Mouse (Mus musculus) megakaryocyte, adult 5-6 weeks (primary cell): ENCODE data around the gene A630089N07Rik. TPM values are rescaled to one million over a fixed set of nuclear protein-coding genes. Genes with fewer than 3 reads are reported as not detected.
"Not testable (repeated sequence)": the region's sequence is repeated elsewhere in the genome, so short reads cannot be mapped to it uniquely, and the experiment has no call there.

Source experiments
- ATAC-seq: 2 replicates; pipeline ENCODE4 v1.8.0; 2016; ENCODE audit warnings: mild to moderate bottlenecking, inconsistent platforms; ENCODE audit not compliant: poor library complexity, severe bottlenecking
- total RNA-seq, 2 experiments: library from RNA; stranded (forward) in 1 of 2; stranded (reverse) in 1 of 2; fragments of 153-499, 151-499 nt in 1 of 2; fragments of 221-1000, 200-1000 nt in 1 of 2; gene quantifications; 2 replicates each; pipeline versions ENCODE4 v1.2.3 to v1.2.4; 2015 to 2017

A630089N07Rik gene
- 12.4 and 12.8 TPM in 2 replicates for total RNA-seq (2015)
- total RNA-seq (2017), result 10.3 and 13.7 TPM in 2 replicates

DNA sequence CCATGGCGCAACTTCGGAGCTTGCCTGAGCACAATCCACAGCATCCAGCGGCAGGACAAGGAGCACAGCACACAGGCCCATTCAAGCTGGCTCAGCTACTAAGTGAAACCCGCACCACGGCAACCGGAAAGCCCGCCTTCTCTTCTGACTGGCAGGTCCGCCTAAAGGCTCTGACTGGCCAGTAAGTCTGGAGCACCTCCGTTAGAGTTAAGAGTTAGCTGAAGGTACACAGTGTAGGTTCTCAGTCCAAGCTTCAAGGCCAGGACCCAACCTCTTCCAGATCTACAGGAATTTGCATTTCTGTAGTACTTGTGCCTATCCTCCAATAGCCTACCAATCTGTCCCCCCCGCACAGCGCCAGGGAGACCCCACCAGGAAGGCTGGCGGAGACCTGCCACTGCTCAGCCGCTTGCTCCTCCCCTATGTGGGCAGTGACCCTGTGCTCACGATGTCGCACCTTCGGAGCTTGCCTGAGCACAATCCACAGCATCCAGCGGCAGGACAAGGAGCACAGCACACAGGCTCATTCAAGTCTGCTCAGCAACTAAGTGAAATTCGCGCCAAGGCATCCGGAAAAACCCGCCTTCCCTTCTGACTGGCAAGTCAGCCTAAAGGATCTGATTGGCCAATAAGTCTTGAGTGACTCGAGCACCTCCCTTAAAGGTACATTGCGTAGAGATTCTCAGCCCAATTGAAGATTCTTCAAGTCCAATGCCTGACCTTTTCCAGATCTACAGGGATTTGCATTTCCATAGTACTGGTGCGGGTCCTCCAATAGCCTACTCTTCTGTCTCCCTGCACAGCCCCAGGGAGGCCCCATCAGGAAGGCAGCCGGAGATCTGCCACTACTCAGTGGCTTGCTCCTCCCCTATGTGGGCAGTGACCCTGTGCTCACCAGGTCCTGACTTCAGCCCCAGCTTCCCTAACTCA, at the start of gene A630089N07Rik:
TSS of gene A630089N07Rik (minus strand) at position 562 of the 930 bp plus-strand sequence.
- ATAC-seq, result peak; percentile 98

DNA sequence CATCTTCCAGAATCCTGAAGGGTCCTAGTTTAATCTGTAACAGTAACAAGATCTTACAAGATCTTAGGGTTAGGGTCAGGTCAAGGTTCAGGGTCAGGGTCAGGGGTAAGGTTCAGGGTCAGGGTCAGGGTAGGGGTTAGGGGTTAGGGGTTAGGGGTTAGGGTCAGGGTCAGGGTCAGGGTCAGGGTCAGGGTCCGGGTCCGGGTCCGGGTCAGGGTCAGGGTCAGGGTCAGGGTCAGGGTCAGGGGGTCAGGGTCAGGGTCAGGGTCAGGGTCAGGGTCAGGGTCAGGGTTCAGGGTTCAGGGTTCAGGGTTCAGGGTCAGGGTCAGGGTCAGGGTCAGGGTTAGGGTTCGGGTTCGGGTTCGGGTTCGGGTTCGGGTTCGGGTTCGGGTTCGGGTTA, 24.9 kb upstream of the A630089N07Rik start:
- ATAC-seq, result no peak

DNA sequence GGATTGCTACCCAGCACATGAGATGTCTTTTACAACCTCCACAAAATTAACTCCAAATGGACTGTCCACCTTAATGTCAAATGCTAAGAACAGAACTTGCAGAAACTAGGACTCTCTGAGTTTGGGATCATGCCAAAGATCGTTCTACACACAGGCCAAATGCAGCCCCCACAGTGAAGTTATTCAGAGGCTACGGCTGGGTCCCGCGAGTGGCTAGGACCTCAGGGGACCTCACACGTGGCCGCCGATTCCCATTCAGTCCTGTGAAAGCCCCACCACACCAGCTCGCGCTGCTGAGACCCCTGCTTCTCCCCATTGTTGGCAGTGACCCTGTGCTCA, 731 bp downstream of the A630089N07Rik start:
- ATAC-seq, result peak; percentile 2; the same call in 1 of the 2 replicates

DNA sequence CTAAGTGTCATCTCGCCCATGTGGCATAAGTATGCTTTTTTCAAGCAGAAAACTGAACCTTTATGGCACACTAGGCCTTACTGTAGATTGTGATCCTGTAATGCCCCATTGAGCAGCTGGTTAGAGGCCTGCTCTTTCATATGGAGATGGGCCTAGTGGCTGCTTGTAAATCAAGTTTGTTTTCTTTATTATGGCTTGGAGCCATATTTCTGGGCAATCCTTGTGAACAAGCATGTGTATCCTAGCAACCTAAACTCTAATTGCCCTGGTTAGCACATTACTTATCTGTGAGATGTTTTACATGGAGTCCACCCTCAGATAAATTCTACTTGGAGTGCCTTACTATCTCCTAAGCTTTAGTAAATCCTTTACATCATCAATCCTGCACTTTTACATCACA, 1.1 kb downstream of the A630089N07Rik start:
- not testable (repeated sequence) for ATAC-seq

DNA sequence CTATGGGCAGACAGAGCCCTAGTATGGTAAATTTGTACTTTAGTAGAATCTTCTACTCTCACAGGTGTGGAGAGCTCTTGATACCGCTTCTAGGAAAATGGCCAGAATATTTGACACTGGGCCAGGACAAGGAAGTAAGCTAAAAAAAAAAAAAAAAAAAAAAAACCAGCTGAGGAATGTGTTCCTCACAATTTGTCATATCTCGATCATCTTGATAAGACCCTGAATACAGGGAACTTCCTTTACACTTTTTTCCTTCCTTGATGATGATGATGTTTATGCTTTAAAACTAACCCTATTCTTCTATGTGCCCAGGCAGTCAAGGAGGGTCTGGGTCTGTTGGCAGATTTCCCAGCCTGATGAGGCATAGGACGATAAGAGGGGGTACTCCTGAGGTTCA, 2.9 kb downstream of the A630089N07Rik start:
- not testable (repeated sequence) for ATAC-seq

DNA sequence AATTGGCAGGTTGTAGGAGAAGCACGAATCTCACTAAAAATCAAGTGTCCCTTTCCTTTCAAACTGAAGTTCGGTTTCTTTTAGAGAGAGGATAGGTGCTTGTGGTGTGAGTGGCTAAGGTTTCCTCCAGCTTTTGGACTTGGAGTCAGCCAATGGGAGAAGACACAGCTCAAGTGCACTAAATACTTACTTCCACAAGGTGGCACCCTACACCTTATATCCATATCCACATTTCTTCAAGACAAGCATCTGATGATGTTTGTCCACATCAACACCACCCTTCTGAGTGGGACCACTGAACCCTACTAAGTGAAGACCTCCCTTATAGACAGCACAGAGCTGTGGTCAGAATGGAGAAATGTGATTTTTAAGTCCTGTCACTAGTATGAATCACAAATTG, 40.6 kb downstream of the A630089N07Rik start:
- peak; percentile 91 for ATAC-seq

DNA sequence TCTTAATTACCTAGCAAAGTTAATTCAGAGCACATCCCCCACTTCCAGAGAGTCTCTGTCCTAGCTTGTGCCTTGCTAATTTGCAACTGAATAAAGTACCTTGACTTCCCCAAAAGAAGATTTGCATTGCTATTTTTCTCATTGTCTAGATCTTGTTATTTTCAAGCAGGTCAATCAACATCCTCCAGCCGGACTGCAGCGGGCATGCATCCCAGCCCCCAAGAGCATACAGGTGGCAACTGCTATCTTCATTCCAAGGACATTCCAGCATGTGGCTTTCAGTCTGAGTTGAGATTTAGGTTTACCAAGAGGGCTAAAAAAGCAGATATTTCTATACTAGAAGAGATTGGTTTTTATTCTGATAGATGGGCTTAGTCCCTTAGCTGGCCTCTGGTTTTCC, 47.3 kb downstream of the A630089N07Rik start:
- ATAC-seq, result not testable (repeated sequence)

DNA sequence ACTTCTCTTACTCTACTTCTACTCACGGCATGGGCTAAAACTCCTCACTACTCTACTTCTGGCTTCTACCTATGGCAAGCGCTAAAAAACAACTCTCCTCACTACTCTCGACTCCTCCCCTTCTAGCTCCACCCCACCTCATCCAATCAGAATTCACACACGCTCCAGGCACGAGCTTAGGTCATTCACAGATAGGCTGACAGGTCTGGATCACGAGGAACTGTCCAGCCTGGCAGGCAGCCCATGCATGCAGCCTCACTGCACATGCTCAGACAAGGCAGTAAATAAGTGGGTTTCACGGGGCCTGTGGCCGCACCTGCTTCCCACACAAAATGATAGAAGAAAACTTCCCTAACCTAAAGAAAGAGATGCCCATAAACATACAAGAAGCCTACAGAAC, 56.1 kb downstream of the A630089N07Rik start:
- ATAC-seq, result not testable (repeated sequence)

DNA sequence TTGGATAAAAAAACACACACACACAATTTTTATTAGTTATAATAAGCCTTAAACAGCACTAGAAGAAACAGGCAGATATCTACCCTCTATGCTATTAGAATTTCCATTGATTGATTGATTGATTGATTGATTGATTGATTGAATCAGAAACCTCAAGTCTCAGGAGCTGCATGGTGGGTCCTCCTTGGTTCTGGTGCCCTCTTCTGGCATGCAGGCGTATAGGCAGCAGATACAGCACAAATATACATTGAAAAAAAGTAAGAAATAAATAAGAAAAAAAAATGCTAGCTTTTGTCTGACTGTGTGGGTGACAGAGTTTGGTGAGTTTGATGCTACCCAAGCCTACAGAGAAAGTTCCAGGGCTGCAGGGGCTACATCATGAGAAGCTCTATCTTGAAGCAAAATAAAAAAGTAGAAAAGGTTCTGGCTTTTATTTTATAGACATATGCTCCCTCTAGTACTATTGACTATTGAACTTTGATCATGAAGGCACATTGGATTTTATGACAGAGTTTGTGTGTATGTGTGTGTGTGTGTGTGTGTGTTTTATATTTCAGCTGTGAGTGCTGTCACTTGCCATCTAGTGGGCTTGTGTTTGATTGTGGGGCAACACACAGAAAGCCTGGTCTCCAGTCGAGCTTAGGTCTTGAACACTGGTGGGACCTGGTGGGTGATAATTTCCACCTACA, 59.4 kb downstream of the A630089N07Rik start:
- peak; percentile 51; the same call in 1 of the 2 replicates for ATAC-seq

DNA sequence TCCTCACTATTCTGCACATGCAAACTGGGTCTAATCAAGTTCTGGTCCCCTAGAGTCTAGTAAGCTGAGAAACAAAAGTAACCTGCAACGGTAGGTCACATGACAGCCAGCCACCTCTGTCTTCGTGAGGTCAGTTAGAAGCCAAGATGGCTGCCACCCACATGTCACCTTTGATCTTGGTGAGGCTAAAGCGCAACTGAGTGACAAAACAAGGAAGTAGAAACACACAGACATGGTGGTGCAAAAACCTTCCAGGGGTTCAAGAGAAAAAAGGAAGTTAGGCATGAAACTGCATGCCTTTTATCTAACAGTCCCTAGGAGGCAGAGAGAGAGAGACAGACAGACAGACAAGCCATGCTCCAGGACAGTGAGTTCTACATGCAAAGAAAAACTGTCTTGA, 60.2 kb downstream of the A630089N07Rik start:
- ATAC-seq, result peak; percentile 82

DNA sequence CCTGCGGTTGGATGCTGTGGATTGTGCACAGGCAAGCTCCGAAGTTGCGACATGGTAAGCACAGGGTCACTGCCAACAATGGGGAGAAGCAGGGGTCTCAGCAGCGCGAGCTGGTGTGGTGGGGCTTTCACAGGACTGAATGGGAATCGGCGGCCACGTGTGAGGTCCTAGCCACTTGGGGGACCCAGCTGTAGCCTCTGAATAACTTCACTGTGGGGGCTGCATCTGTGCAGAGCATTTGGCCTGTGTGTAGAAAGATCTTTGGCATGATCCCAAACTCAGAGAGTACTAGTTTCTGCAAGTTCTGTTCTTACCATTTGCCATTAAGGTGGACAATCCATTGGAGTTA, 84.9 kb downstream of the A630089N07Rik start:
- ATAC-seq, result not testable (repeated sequence)

DNA sequence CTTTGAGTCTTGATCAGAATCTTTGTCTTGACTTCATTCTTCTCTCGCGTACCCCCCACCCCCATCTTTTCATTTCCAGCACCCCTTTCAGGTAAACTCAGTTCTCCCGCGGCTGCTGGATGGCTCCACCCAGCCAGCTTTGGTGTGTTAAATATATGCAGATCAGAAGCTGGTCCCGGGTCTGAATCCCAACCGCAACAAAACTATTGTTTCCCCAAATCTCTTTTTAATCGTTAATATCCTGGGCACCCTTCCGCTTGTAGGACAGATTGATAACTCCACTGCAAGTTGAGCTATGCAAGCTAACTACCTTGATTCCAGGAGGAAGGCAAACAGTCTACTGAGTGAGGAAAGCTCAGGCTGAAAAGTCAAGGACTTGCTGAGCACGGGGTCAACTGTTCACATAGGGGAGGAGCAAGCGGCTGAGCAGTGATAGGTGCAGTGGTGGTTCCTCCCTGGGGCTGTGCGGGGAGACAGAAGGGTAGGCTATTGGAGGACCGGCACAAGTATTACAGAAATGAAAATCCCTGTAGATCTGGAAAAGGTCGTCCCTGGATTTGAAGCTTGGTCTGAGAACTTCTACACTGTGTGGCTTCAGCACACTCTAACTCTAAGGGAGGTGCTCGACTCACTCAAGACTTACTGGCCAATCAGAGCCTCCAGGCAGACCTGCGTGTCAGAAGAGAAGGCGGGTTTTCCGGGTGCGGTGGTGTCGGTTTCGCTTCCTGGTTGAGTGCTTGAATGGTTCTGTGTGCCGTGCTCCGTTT, 85.5 kb downstream of the A630089N07Rik start, which contains the start of gene B230307C23Rik:
TSS of gene B230307C23Rik (plus strand) at position 700 of the 767 bp plus-strand sequence.
- ATAC-seq, result peak; percentile 91

DNA sequence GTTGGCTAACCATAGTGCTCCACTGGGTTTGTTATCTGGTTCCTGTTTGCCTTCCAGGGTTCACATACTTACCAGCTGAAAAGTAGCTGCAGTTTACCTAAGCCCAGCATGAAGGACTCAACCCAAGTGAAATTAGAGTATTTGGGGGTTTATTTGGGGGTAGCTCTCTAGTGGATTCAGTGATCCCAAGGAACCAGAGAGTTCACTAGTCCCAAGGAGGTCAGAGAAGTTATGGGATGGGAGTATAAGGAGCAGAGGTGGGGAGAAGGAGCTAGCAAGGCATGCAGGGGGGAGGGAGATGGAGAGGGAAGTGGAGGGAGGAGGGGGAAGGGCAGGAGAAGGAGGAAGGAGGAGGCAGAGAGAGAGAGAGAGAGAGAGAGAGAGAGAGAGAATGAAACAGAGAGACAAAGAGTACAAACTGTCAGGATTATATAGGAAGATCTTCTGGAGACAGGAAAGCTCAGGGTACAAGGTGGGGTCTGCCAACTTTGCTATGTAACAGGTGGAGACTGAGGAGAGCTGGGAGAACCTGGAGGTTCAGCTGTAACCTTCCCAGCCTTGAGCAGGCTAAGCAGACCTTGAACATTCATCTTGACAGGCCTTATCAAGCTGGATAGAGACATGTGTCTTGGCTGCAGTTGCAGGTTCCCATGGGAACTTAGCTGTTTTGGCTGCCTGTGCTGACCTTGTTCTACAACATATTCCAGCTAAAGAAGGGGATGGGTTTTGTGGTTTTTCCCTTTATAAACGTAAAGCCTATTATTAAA, 86.2 kb downstream of the A630089N07Rik start:
- no peak for ATAC-seq

DNA sequence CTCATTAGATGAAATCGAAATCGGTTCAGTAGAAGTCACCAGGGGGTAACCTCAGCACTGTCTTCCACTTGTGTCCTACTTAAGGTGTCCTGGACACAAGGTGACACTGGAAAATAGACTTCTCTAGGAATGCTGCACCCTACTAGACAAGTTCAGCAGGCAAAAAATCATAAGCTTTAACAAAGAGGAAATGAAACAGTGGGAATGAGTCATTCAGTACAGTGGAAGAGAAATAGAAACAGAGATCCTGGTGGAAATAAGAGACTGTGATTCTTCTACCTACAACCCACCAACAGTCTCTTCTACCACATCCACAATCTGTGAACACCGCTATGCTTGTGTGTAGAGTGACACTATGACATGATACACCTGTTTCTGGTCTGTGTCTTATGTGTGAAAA, 89.8 kb downstream of the A630089N07Rik start:
- ATAC-seq, result not testable (repeated sequence)

DNA sequence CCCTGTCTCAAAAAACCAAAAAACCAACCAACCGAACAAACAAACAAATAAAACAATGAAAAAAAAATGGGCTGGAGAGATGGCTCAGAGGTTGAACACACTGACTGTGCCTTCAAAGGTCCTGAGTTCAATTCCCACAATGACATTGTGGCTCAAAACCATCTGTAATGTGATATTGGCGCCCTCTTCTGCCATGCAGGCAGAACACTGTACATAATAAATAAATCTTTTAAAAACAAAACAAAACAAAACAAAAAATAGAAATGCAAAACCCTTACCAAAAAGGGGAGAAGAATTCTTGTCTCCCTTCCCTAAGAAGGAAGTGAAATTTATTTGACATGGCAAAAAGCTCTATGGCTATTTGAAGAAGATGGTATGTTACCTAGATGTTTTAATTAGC, 90.7 kb downstream of the A630089N07Rik start:
- ATAC-seq, result no peak

DNA sequence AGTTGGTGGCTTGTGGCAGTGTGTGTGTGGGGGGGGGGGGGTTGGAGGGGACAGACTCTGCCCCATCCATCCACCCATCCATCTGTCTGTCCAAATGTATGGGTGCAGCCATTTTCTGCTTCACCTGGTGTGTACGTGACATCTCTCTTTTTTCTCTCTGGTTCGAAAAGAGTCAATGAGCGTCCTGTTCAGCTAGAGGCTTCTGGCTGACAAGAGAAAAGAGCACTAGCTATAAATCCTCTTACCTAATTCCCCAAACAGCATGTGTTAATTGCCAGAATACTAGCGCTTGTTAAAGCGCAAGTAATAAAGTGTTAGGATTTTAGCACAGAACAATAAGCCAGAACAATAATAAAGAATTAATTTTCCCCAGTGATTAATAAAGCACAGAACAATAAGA, 97.7 kb downstream of the A630089N07Rik start:
- no peak for ATAC-seq

DNA sequence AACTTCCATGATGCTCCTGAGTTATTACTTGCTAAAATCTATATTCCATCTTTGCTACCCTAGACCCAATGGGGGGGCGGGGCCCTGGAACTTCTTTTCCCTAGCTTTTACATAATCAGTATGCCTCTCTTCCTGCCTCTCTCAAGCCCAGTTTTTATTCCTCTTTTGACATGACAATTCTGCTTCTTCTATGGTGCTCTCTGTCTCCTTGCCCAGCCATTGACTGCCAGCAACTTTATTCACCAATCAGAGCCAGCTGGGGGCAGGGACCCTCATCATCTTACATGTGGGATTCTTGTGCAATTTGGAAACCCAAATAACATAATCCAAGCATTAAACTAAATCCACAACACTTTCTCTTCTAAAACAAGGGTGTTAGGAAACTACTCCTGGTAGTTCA, 100.9 kb downstream of the A630089N07Rik start:
- ATAC-seq, result peak; percentile 28; the same call in 1 of the 2 replicates

DNA sequence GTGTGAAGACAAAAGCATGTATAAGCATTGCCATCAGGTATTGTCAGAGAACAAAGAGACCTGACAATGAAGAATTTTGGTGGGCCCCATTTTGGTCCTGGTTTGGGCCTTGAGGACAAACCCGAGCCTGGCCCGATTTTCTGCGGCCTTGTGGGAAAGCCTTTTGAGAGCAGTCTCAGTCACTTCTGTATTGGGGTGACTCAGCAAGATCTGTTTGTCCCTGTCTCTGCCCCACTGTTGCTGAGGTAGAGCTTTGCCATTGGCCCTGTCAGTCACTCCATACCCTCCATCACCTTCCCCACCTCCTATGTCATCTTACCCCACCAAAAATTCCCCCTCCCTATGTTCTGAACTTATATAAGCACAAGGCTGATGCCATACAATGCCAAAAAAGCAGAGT, 104.5 kb downstream of the A630089N07Rik start:
- no peak for ATAC-seq

DNA sequence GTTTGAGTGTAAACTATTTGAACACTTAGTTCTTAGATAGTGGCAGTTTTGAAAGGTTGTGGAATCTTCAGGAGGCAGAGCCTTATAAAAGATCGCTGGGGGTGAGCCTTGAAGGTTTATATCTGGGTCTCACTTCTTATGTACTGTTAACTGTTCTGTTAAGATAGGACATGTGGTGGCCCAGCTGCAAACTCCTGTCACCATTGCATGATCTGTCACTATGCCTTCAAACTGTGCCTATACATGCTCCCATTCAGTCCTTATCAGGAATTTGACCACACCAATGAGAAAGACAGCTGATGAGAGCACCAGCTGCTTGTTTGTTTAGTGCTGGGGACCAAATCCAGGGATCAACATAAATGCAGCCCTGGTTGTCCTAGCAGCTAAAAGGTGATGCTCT, 105.0 kb downstream of the A630089N07Rik start:
- peak; percentile 45; the same call in 1 of the 2 replicates for ATAC-seq

DNA sequence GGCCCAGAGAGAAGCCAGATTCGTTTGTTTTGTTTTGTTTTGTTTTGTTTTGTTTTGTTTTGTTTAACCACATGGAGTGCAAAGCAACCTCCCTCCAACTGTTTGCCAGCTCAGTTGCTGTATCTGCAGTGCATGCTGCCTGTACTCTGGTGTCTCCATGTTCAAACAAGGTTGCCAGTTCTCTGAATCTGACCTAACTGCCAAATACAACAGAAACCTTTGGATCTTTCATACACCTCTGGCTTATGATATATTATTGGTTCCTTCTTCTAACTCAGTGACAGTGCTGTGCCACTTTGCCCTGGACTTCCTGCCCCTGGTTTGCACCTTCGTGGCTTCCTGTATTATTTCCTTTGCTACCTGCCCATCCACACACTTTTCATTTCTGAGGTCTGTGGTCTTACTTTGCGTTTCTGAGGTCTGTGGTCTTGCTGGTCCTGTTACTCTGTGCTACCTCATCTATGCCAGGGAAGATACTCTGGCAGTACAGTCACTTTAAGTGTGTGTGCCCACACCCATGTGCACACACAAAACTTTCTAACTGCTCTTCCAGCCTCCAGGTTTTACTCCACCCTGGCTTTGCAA, 118.2 kb downstream of the A630089N07Rik start:
- no peak for ATAC-seq
